Mouse (Mus musculus): ENCODE measurements around the gene Cpt1a.

Gene Cpt1a

DNA sequence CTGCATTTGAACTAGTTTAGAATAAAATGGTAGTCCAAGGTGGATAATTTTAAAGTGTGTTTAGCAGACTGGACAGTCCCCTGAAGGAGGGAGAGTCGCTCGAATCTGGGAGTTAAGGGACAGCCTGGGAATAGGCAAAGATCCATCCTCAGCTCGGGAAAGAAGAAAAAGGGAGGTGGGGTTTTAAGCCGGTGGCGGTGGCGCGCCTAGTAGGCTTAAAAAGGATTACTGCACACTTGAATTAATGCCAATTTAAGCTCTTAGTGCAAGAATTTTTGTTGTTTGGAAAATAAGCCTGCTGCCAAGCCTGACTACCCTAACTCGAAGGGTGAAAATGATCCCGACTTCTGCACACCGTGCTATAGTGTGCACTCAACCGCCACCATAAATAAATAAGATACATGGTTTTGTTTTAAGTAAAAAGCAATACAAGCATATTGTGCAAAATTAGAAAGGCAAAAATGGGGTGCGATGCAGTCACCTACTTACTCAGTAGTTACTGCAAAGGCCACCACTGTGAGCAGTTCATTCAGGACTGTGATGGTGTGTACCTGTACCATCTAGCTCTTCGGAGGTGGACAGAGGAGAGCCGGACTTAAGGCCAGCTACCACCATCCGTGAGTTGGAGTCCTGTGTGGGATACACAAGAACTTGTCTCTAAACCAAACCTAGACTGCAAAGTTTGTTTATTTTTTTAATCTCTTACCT lies 3.8 kb downstream of the Cpt1a start:
- no peak for DNase-seq (ENCODE audit: low spot score)

- DNase-seq (ENCODE audit: low spot score) = no peak
These were observed 4.4 kb downstream of the Cpt1a start for GRCm38 (mm10) chr19:3326479-3327047.

GRCm38 (mm10) chr19:3333247-3333646 lies 11.1 kb downstream of the Cpt1a start:
- DNase-seq (ENCODE audit: low spot score) = no peak

- peak; percentile 41 for DNase-seq (ENCODE audit: low spot score)
These were observed 11.8 kb downstream of the Cpt1a start for GRCm38 (mm10) chr19:3333694-3334515.

- peak; percentile 34 for DNase-seq (ENCODE audit: low spot score)
These were observed 12.4 kb downstream of the Cpt1a start for GRCm38 (mm10) chr19:3334550-3334949.

- DNase-seq (ENCODE audit: low spot score) = no peak
These were observed 13.8 kb downstream of the Cpt1a start for GRCm38 (mm10) chr19:3335917-3336316.

DNA sequence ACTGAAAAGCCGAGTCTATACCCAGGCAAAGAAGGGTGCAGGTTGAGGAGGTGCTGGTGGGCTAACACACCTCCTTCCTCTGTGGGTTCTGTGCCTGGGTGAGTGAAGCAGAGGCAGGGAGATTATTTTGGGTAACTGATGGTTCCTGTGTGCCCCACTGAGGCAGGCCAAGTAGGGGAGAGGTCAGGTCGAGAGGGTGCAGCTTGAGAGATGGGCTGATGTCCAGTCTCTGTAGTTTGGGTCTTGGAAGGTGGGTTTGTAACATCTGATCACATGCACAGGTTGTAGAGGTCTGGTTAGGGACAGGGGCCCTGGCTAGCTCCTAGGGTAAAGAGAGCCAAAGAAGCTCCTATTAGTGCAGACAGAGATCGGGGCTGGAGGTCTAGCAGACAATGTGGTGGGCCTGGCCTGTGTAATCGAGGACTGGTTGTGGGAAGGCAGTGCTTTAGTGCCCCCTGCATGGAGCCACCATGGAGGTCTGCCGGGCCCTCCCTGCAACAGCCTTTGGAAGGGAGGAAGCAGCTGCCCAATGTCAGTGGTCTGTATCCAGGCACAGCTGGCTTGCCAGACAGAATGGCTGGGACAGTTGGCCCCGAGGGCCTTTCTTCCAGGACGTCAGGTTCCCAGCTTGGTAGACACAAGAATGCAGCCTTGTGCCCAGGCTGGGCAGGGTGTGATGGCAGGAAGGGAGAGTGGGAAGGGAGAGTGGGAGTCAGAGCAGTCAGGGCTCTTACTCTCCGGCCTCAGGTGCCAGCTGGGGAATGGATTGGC lies 14.5 kb downstream of the Cpt1a start:
- DNase-seq (ENCODE audit: low spot score) = no peak

- no peak for DNase-seq (ENCODE audit: low spot score)
These were observed 17.1 kb downstream of the Cpt1a start for GRCm38 (mm10) chr19:3339187-3339586.

DNA sequence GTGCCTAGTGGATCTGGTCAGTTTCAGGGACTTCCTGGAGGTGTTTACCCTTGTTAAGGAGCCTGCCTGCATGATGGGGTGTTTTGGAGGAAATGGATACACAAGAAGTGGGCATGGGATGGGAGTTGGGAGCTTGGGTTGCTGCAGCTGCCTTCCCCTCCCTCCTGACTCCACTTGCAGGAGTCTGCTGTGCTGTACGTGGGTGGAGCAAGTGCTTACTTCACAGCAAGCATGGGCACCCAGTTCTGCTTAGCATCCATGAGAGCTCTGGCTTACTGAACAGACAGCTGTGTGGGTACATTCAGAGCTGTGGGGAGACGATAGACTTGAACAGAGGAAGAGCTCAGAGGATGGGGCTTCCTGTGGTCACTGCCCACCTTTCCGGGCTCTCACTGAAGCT lies 18.9 kb downstream of the Cpt1a start:
- no peak for DNase-seq (ENCODE audit: low spot score)

GRCm38 (mm10) chr19:3343929-3344328 lies 21.8 kb downstream of the Cpt1a start:
- DNase-seq (ENCODE audit: low spot score) = no peak

GRCm38 (mm10) chr19:3344636-3345544 lies 22.8 kb downstream of the Cpt1a start:
- no peak for DNase-seq (ENCODE audit: low spot score)

DNA sequence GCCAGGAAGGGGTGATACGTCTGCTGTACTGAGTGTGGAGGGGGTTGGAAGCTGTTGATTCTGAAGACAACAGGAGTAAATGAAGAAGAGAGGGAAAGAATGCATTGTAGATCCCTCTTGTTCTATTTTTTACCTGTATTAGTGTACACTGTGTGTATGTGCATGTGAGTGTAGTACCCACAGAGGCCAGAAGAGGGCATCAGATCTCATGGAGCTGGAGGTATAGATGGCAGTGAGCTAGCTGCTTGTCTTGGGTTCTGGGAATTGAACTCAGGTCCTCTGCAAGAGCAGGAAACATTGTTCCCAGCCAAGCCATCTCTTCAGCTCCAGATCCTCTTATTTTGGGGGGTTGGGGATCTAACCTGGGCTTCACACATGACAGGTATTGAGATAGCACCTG lies 25.6 kb downstream of the Cpt1a start:
- no peak for DNase-seq (ENCODE audit: low spot score)

DNA sequence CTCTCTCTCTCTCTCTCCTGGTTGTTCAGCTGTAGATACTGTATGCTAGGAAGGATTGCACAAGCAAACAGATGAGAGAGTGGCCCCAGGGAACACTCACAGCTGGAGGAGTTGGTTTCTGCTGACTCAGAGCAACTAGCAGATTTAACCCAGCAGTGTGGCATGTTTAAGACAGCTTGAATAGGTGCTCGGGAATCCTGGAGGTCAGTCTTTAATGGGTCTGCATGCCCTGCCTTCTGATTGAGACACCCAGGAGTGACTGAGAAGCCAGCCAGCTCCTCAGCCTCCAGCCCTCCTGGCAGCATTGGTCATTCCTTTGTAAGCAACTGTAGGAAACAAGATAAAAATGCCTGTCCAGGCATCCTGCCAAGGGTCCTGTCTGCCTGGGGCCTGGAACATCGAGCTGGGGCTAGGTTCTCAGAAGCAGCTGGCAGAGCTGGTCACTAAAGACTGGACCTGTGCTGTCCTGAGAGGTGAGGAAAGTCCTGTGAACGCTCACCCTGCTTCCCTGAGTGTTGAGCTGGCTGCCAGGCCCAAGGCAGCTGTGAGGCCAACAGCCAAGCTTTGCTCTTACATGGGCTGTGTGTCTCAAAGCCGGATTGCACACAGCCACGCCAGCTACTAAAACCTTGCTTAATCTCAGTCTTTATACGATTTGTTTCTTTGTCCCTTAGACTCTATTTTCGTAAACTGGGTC lies 31.4 kb downstream of the Cpt1a start:
- DNase-seq (ENCODE audit: low spot score) = no peak

GRCm38 (mm10) chr19:3355096-3355495 lies 33.0 kb downstream of the Cpt1a start:
- no peak for DNase-seq (ENCODE audit: low spot score)

DNA sequence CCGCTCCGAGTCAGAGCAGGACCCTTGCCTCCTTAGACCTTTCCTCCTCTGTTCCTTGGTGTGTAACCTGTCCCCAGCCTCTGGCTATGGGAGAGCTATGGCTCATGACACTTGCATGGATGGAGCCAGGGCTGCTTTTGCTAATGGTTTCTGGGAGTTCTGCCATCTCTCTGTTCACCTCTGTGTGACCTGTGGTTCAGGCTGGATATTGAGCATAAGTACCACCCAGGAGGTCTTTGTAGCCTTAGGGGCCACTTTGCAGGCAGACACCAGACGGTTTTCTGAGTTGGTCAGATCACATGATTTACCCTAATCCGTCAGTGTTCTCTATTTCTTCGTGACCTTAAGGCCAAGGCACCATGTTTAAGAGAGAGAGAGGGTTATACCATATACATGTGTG lies 34.4 kb downstream of the Cpt1a start:
- DNase-seq (ENCODE audit: low spot score) = no peak

- no peak for DNase-seq (ENCODE audit: low spot score)
These were observed 35.5 kb downstream of the Cpt1a start for GRCm38 (mm10) chr19:3357620-3358019.

GRCm38 (mm10) chr19:3359841-3360588 lies 37.9 kb downstream of the Cpt1a start:
- no peak for DNase-seq (ENCODE audit: low spot score)

DNA sequence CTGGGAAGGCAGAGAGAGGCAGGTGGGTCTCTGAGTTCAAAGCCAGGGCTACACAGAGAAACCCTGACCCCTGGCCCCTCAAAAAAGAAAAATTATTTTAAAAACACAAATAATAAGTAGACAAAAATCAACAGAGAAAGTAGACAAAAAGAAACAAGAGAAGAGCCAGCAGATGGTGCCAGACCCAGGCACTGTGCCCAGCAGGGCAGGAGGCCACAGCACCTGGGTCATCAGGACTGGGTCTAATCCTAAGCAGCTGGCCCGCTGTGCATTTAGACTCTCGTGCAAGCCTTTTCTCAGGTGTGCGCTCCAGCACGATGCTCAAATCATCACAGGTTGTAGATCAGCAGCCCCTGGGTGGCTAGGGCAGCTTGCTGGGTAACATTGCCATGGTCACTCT lies 41.4 kb downstream of the Cpt1a start:
- no peak for DNase-seq (ENCODE audit: low spot score)

DNA sequence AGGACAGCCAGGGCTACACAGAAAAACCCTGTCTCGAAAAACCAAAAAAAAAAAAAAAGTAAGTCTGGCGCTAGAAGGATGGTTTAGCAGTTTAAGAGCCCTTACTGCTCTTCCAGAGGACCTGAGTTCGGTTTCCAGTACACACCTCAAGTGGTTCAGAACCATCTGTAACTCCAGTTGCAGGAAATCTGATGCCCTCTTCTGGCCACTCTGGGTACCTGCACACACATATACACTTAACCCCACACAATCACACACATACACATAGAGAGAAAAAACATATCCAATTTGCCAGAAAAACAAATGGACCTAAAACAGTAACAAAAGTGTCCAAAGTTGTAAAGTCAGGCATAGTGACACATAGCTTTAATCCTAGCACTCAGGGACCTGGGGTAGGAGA lies 43.0 kb downstream of the Cpt1a start:
- no peak for DNase-seq (ENCODE audit: low spot score)

DNA sequence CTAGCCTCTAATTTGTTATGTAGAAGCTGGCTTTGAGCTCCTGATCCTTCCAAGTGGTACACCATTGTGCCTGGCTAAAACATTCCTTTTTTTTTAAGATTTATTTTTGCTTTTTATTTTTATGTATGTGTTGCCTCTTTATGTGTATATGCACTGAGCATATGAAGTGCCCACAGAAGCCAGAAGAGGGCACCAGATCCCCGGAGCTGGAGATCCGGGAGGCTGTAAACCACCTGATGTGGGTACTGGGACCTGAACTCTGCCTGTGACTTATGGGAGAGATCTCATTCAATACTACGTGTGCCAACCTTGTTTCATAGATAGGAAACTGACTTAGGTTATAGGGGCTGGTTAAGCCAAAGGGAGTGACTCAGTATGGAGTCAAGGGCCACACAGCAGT lies 46.1 kb downstream of the Cpt1a start:
- no peak for DNase-seq (ENCODE audit: low spot score)
